Mouse (Mus musculus): ENCODE measurements at regions not wholly inside any gene's neighbourhood (a gene's known extent, or its start where the extent isn't known, plus 50 kb on each side); places are given as distances from the start of the nearest gene placed in this dataset.
A peak's percentile ranks its signal among the peaks of the same experiment; 100 is the strongest.

GRCm38 (mm10) chr3:149216759-149217400 is 226.5 kb upstream of the Adgrl2 start:
- Histone ChIP-seq H3K9ac (ENCODE audit: low read depth, low read length) (no peak overlapping the region), H3K4me2 (no peak overlapping the region), H3K36me3 (ENCODE audit: control insufficient read depth, insufficient read depth, low read length) (no peaks in the 10 kb centered on the region), H3K27me3 (replicated peaks; ENCODE audit: control insufficient read depth, insufficient read depth, low read length) (no peaks in the 10 kb centered on the region), H3K27ac (ENCODE audit: low read depth, low read length) (no peak overlapping the region), H3K4me1 (replicated peaks; ENCODE audit: control insufficient read depth, insufficient read depth, low read length) (0 out of 2 replicates have a peak, but pooled peaks cover 6% of the 10 kb centered on the region), H3K9me3 (ENCODE audit: control insufficient read depth, low read length) (no peaks in the 10 kb centered on the region), H3K4me3 (ENCODE audit: low read depth, low read length) (no peak overlapping the region)
- ATAC-seq (replicated peaks; ENCODE audit: low FRiP score): no peak
- no peak for DNase-seq (ENCODE audit: low spot score)
- WGBS: 74% methylated on average over 11 of the region's 11 CpGs

- 75% methylated on average over 2 of the region's 2 CpGs for WGBS
- ATAC-seq (replicated peaks; ENCODE audit: low FRiP score): no peak
- no peak overlapping the region for H3K9ac ChIP-seq (ENCODE audit: low read depth, low read length)
Measured at GRCm38 (mm10) chr3:149215691-149216090, 225.3 kb upstream of the Adgrl2 start.

GRCm38 (mm10) chr3:149211909-149212308 is 221.6 kb upstream of the Adgrl2 start:
- Histone ChIP-seq H3K9ac (ENCODE audit: low read depth, low read length) (no peak overlapping the region), H3K4me1 (replicated peaks; ENCODE audit: control insufficient read depth, insufficient read depth, low read length) (no peaks in the 10 kb centered on the region), H3K4me2 (no peak overlapping the region), H3K9me3 (ENCODE audit: control insufficient read depth, low read length) (no peaks in the 10 kb centered on the region), H3K36me3 (ENCODE audit: control insufficient read depth, insufficient read depth, low read length) (no peaks in the 10 kb centered on the region), H3K4me3 (ENCODE audit: low read depth, low read length) (no peak overlapping the region), H3K27me3 (replicated peaks; ENCODE audit: control insufficient read depth, insufficient read depth, low read length) (no peaks in the 10 kb centered on the region), H3K27ac (ENCODE audit: low read depth, low read length) (no peak overlapping the region)
- WGBS: 76% methylated on average over 7 of the region's 7 CpGs
- no peak for DNase-seq (ENCODE audit: low spot score)
- no peak for ATAC-seq (replicated peaks; ENCODE audit: low FRiP score)

More at GRCm38 (mm10) chr3:149215691-149216090, 225.3 kb upstream of the Adgrl2 start:
- Histone ChIP-seq H3K9me3 (ENCODE audit: control insufficient read depth, low read length) (no peaks in the 10 kb centered on the region), H3K27me3 (replicated peaks; ENCODE audit: control insufficient read depth, insufficient read depth, low read length) (no peaks in the 10 kb centered on the region), H3K36me3 (ENCODE audit: control insufficient read depth, insufficient read depth, low read length) (no peaks in the 10 kb centered on the region), H3K4me3 (ENCODE audit: low read depth, low read length) (no peak overlapping the region), H3K27ac (ENCODE audit: low read depth, low read length) (no peak overlapping the region), H3K4me1 (replicated peaks; ENCODE audit: control insufficient read depth, insufficient read depth, low read length) (0 out of 2 replicates have a peak, but pooled peaks cover 6% of the 10 kb centered on the region), H3K4me2 (no peak overlapping the region)
- no peak for DNase-seq (ENCODE audit: low spot score)

- no peak for ATAC-seq (replicated peaks; ENCODE audit: low FRiP score)
- Histone ChIP-seq H3K27ac (ENCODE audit: low read depth, low read length) (no peak overlapping the region), H3K9ac (ENCODE audit: low read depth, low read length) (no peak overlapping the region), H3K27me3 (replicated peaks; ENCODE audit: control insufficient read depth, insufficient read depth, low read length) (no peaks in the 10 kb centered on the region), H3K4me3 (ENCODE audit: low read depth, low read length) (no peak overlapping the region), H3K9me3 (ENCODE audit: control insufficient read depth, low read length) (no peaks in the 10 kb centered on the region), H3K36me3 (ENCODE audit: control insufficient read depth, insufficient read depth, low read length) (no peaks in the 10 kb centered on the region), H3K4me1 (replicated peaks; ENCODE audit: control insufficient read depth, insufficient read depth, low read length) (no peaks in the 10 kb centered on the region), H3K4me2 (no peak overlapping the region)
- DNase-seq (ENCODE audit: low spot score): no peak
- 89% methylated on average over 2 of the region's 2 CpGs for WGBS
Measured at GRCm38 (mm10) chr3:149209260-149209659, 218.9 kb upstream of the Adgrl2 start.

GRCm38 (mm10) chr3:149203451-149203850 is 213.1 kb upstream of the Adgrl2 start:
- no peak overlapping the region for H3K27ac ChIP-seq (ENCODE audit: low read depth, low read length)
- 70% methylated on average over 5 of the region's 5 CpGs for WGBS
- no peak overlapping the region for H3K9ac ChIP-seq (ENCODE audit: low read depth, low read length)
- H3K27me3 ChIP-seq (replicated peaks; ENCODE audit: control insufficient read depth, insufficient read depth, low read length): no peaks in the 10 kb centered on the region
- no peaks in the 10 kb centered on the region for H3K36me3 ChIP-seq (ENCODE audit: control insufficient read depth, insufficient read depth, low read length)
- DNase-seq (ENCODE audit: low spot score) (no peak), ATAC-seq (replicated peaks; ENCODE audit: low FRiP score) (no peak)
- H3K4me2 ChIP-seq: no peak overlapping the region
- H3K4me1 ChIP-seq (replicated peaks; ENCODE audit: control insufficient read depth, insufficient read depth, low read length): no peaks in the 10 kb centered on the region
- H3K9me3 ChIP-seq (ENCODE audit: control insufficient read depth, low read length): no peaks in the 10 kb centered on the region
- no peak overlapping the region for H3K4me3 ChIP-seq (ENCODE audit: low read depth, low read length)

GRCm38 (mm10) chr3:149196477-149197185 is 206.3 kb upstream of the Adgrl2 start:
- no peaks in the 10 kb centered on the region for H3K27me3 ChIP-seq (replicated peaks; ENCODE audit: control insufficient read depth, insufficient read depth, low read length)
- H3K9me3 ChIP-seq (ENCODE audit: control insufficient read depth, low read length): no peaks in the 10 kb centered on the region
- no peak overlapping the region for H3K27ac ChIP-seq (ENCODE audit: low read depth, low read length)
- no peaks in the 10 kb centered on the region for H3K4me1 ChIP-seq (replicated peaks; ENCODE audit: control insufficient read depth, insufficient read depth, low read length)
- no peak overlapping the region for H3K4me3 ChIP-seq (ENCODE audit: low read depth, low read length)
- ATAC-seq (replicated peaks; ENCODE audit: low FRiP score) (no peak), DNase-seq (ENCODE audit: low spot score) (no peak)
- WGBS: 79% methylated on average over 8 of the region's 8 CpGs
- H3K36me3 ChIP-seq (ENCODE audit: control insufficient read depth, insufficient read depth, low read length): no peaks in the 10 kb centered on the region
- no peak overlapping the region for H3K4me2 ChIP-seq
- no peak overlapping the region for H3K9ac ChIP-seq (ENCODE audit: low read depth, low read length)

- Histone ChIP-seq H3K4me2 (no peak overlapping the region), H3K9me3 (ENCODE audit: control insufficient read depth, low read length) (no peaks in the 10 kb centered on the region), H3K27me3 (replicated peaks; ENCODE audit: control insufficient read depth, insufficient read depth, low read length) (no peaks in the 10 kb centered on the region), H3K36me3 (ENCODE audit: control insufficient read depth, insufficient read depth, low read length) (no peaks in the 10 kb centered on the region), H3K4me3 (ENCODE audit: low read depth, low read length) (no peak overlapping the region), H3K4me1 (replicated peaks; ENCODE audit: control insufficient read depth, insufficient read depth, low read length) (no peaks in the 10 kb centered on the region), H3K9ac (ENCODE audit: low read depth, low read length) (no peak overlapping the region), H3K27ac (ENCODE audit: low read depth, low read length) (no peak overlapping the region)
- 84% methylated on average over 19 of the region's 19 CpGs for WGBS
- DNase-seq (ENCODE audit: low spot score): no peak
- ATAC-seq (replicated peaks; ENCODE audit: low FRiP score): no peak
Measured at GRCm38 (mm10) chr3:149190856-149191576, 200.7 kb upstream of the Adgrl2 start.

GRCm38 (mm10) chr3:149184136-149184551 is 193.8 kb upstream of the Adgrl2 start:
- Histone ChIP-seq H3K9ac (ENCODE audit: low read depth, low read length) (no peak overlapping the region), H3K9me3 (ENCODE audit: control insufficient read depth, low read length) (no peaks in the 10 kb centered on the region), H3K27ac (ENCODE audit: low read depth, low read length) (no peak overlapping the region), H3K36me3 (ENCODE audit: control insufficient read depth, insufficient read depth, low read length) (no peaks in the 10 kb centered on the region), H3K4me3 (ENCODE audit: low read depth, low read length) (no peak overlapping the region), H3K4me1 (replicated peaks; ENCODE audit: control insufficient read depth, insufficient read depth, low read length) (peaks cover 5% of the 10 kb centered on the region; the same call in 1 of the 2 replicates), H3K27me3 (replicated peaks; ENCODE audit: control insufficient read depth, insufficient read depth, low read length) (no peaks in the 10 kb centered on the region), H3K4me2 (peak overlapping the region; percentile 59)
- ATAC-seq (replicated peaks; ENCODE audit: low FRiP score) (peak; percentile 85), DNase-seq (ENCODE audit: low spot score) (peak; percentile 49)
- WGBS: 11% methylated on average over 12 of the region's 12 CpGs
